ENCODE assay signal across 17 mouse cellular contexts in genomic region chr2:33696428-33696827, GRCm38 (mm10). TPM values are rescaled to one million over a fixed set of nuclear protein-coding genes. Genes with fewer than 3 reads are reported as not detected.
DNase-seq lines count a peak whose midpoint lies in the region; ATAC-seq and TF ChIP-seq lines count a peak whose summit lies in the region.
"Had no signal": no experiment of that assay in that cellular context is flagged by ENCODE, and none has a peak within 500 bp of the region (broad histone marks: within the 10 kb centered on the region; RNA-seq: fewer than 3 reads in every experiment).

No protein-coding gene starts in this region.

- in situ Hi-C loops in Patski (cut with MboI; ENCODE audit: low pct_unique_long_range_greater_than_20kb) = no loop called here

- H3K27me3 ChIP-seq in liver, postnatal 0 days (ENCODE audit: insufficient read depth, low read length) = no peaks in the 10 kb centered on the region
- peaks cover 9% of the 10 kb centered on the region for H3K27me3 ChIP-seq in E14TG2a.4 (ENCODE audit: insufficient read depth, low read length)
- H3K27me3 ChIP-seq in Patski = peaks cover 12% of the 10 kb centered on the region
- no peaks in the 10 kb centered on the region for H3K27me3 ChIP-seq in splenic B cell, adult 2 months (ENCODE audit: control insufficient read depth, insufficient read depth, low read length, poor library complexity, severe bottlenecking)
- H3K27me3 ChIP-seq: forebrain, embryonic 15.5 days had no signal

- CTCF ChIA-PET in Patski (lab: Charles Lee) = no interaction called here

- no peak for TF ChIP-seq EP300 in liver, postnatal 0 days (IDR thresholded peaks at IDR 0.05; ENCODE audit: low read depth)

- POLR2A ChIA-PET in Patski (lab: Charles Lee) = no interaction called here

- no peak overlapping the region for H3K9ac ChIP-seq in liver, postnatal 0 days (replicated peaks)
- H3K9ac ChIP-seq: forebrain, embryonic 15.5 days; limb, embryonic 12.5 days had no signal

- H3K36me3 ChIP-seq in liver, postnatal 0 days (replicated peaks; ENCODE audit: insufficient read depth, low read length) = no peaks in the 10 kb centered on the region
- no peaks in the 10 kb centered on the region for H3K36me3 ChIP-seq in E14TG2a.4 (ENCODE audit: insufficient read depth, low read length)
- H3K36me3 ChIP-seq in splenic B cell, adult 2 months (ENCODE audit: control insufficient read depth, insufficient read depth, low read length, poor library complexity, severe bottlenecking) = no peaks in the 10 kb centered on the region
- H3K36me3 ChIP-seq: forebrain, embryonic 15.5 days; G1E; limb, embryonic 12.5 days had no signal

- 52% methylated on average over 3 of the region's 3 CpGs for WGBS in liver, postnatal 0 days (ENCODE audit: insufficient replicate concordance)

- H3K9me3 ChIP-seq in liver, postnatal 0 days (ENCODE audit: low read length) = 0 out of 2 replicates have a peak, but pooled peaks cover 5% of the 10 kb centered on the region
- peaks cover 8% of the 10 kb centered on the region for H3K9me3 ChIP-seq in E14TG2a.4 (ENCODE audit: low read length)
- H3K9me3 ChIP-seq: forebrain, embryonic 15.5 days had no signal

- ATAC-seq in liver, postnatal 0 days = no peak
- ATAC-seq in Patski = no peak
- ATAC-seq: forebrain, embryonic 15.5 days; hindbrain, embryonic 16.5 days had no signal

- H3K27ac ChIP-seq in liver, postnatal 0 days (ENCODE audit: low read depth) = no peak overlapping the region
- H3K27ac ChIP-seq: forebrain, embryonic 15.5 days; limb, embryonic 12.5 days had no signal

- H3K4me1 ChIP-seq in liver, postnatal 0 days (ENCODE audit: insufficient read depth) = no peaks in the 10 kb centered on the region
- H3K4me1 ChIP-seq in E14TG2a.4 (replicated peaks; ENCODE audit: low read depth, low read length) = no peaks in the 10 kb centered on the region

- no peak overlapping the region for H3K4me2 ChIP-seq in liver, postnatal 0 days (ENCODE audit: low read depth, low read length)
- H3K4me2 ChIP-seq: forebrain, embryonic 15.5 days; limb, embryonic 12.5 days had no signal

- TF ChIP-seq CTCF in liver, postnatal 0 days (IDR thresholded peaks at IDR 0.05; ENCODE audit: low read depth) = 0 out of 2 replicates have a peak, but pooled peaks have one; percentile 22
- TF ChIP-seq CTCF in E14TG2a.4 (conservative IDR thresholded peaks at IDR 0.05; ENCODE audit: low read length) (peak; percentile 59), Patski (IDR thresholded peaks at IDR 0.05) (peak; percentile 34)

- no peak overlapping the region for H3K4me3 ChIP-seq in liver, postnatal 0 days (ENCODE audit: low read depth, low read length)
- no peak overlapping the region for H3K4me3 ChIP-seq in E14TG2a.4 (replicated peaks; ENCODE audit: low read length)
- H3K4me3 ChIP-seq: forebrain, embryonic 15.5 days; limb, embryonic 12.5 days; megakaryocyte, embryonic 14.5 days had no signal

- DNase-seq in liver, postnatal 0 days = no peak
- DNase-seq in liver (no peak), Patski (ENCODE audit: low read depth, low spot score) (no peak)
- DNase-seq in splenic B cell, adult 2 months (ENCODE audit: low read depth, low spot score) = peak; percentile 9
- DNase-seq in cerebellum, adult 9-10 months = no peak
- no peak for DNase-seq in urinary bladder, adult 2 months (ENCODE audit: low spot score)
- DNase-seq: adrenal gland, postnatal 14 days; cerebellum, postnatal 25 days; heart, postnatal 14 days had no signal

RNA-seq across cellular contexts. Expression of gene Lmx1b, which starts 56.1 kb away (rescaled TPM):
- polyA plus RNA-seq in liver, postnatal 0 days (2015; fragmentation: Nextera tagmentation; extraction: Ambion mirVana) = not detected in 2 replicates
- polyA plus RNA-seq in Patski (2021) = 9.3 TPM
- polyA plus RNA-seq in urinary bladder, adult 2 months (2012; rRNA removed) = 0.12 and 0.38 TPM in 2 replicates
- polyA plus RNA-seq: G1E; lung, embryonic 16.5 days; stomach, embryonic 16.5 days had no signal
